Mouse (Mus musculus) heart, embryonic 13.5 days (tissue): ENCODE results near the gene Zbtb3. TPM values are rescaled to one million over a fixed set of nuclear protein-coding genes. Genes with fewer than 3 reads are reported as not detected.
A peak's percentile ranks its signal among the peaks of the same experiment; 100 is the strongest.

Experiments used
- ATAC-seq: fragments of 200-750 bp; cut with Nextera tagmentation; 2 replicates; pipeline ENCODE4 v1.8.0; 2017; ENCODE audit warnings: moderate TSS enrichment; ENCODE audit not compliant: insufficient number of reproducible peaks, low FRiP score, low TSS enrichment; ENCODE audit errors: extremely low read depth
- H3K27ac ChIP-seq: fragments of 300-500 bp; sonication (generic); replicated peaks from 2 replicates; pipeline ENCODE4 v1.5.1; 2015; ENCODE audit warnings: moderate library complexity, mild to moderate bottlenecking, inconsistent platforms
- H3K27me3 ChIP-seq: fragments of 300-500 bp; sonication (generic); replicated peaks from 2 replicates; pipeline ENCODE4 v1.6.1; 2015; ENCODE audit warnings: mild to moderate bottlenecking, inconsistent platforms
- H3K36me3 ChIP-seq: fragments of 300-500 bp; sonication (generic); 2 replicates; pipeline ENCODE4 v1.6.1; 2015; ENCODE audit warnings: mild to moderate bottlenecking, inconsistent platforms
- H3K4me1 ChIP-seq: fragments of 300-500 bp; sonication (generic); 2 replicates; pipeline ENCODE4 v1.6.1; 2015; ENCODE audit warnings: inconsistent platforms
- H3K4me2 ChIP-seq: fragments of 300-500 bp; sonication (generic); 2 replicates; pipeline ENCODE4 v1.6.1; 2015; ENCODE audit warnings: inconsistent platforms, mild to moderate bottlenecking, moderate library complexity
- H3K4me3 ChIP-seq: fragments of 300-500 bp; sonication (generic); 2 replicates; pipeline ENCODE4 v1.5.1; 2015; ENCODE audit warnings: moderate library complexity, mild to moderate bottlenecking, inconsistent platforms
- H3K9ac ChIP-seq: fragments of 300-500 bp; sonication (generic); 2 replicates; pipeline ENCODE4 v1.6.1; 2015; ENCODE audit warnings: inconsistent platforms, mild to moderate bottlenecking, moderate library complexity
- H3K9me3 ChIP-seq: fragments of 300-500 bp; sonication (generic); 2 replicates; pipeline ENCODE4 v1.6.1; 2016; ENCODE audit warnings: inconsistent platforms
- WGBS: fragments of 180-500 bp; shearing (Covaris S2); methylation state at CpG from one replicate; pipeline ENCODE4 v1.1.7; 2015; ENCODE audit warnings: mixed read lengths; 5-methylcytosine and 5-hydroxymethylcytosine counted together
- polyA plus RNA-seq: library from polyadenylated mRNA; unstranded; fragments of >200 nt; fragmentation: Nextera tagmentation; extraction: Ambion mirVana; gene quantifications from 2 replicates; pipeline ENCODE4 v1.2.1, GENCODE M21; 2015

Zbtb3 gene
- polyA plus RNA-seq, 1 experiment from 2014 or later, result 3.9 TPM

DNA sequence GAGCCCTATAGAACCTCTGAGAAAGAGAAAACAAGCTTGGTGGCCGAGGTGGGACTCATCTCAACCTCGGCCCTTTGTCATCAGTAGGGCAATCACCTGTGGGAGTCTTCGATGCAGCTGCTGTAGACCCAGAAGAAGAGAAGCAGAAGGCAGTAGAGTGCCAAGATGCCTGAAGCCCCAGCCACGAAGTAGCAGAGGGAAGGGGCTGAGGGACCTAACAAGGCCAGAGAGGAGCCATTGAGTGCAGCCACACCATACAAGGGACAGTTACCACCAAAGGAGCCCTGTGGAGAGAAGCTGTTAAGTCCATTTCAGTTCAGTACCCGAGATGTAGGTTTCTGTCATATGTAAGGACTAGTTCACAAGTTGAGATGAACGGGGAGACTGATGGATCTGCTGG is 28.9 kb upstream of the Zbtb3 start:
- peak overlapping the region; percentile 92 for H3K4me2 ChIP-seq
- peak overlapping the region; percentile 83 for H3K4me3 ChIP-seq
- ATAC-seq, result no peak
- peaks cover 67% of the 10 kb centered on the region for H3K36me3 ChIP-seq
- WGBS, result 45% methylated on average over 6 of the region's 6 CpGs
- H3K27me3 ChIP-seq, result no peaks in the 10 kb centered on the region
- H3K9ac ChIP-seq, result peak overlapping the region; percentile 93
- peak overlapping the region; percentile 98 for H3K27ac ChIP-seq
- H3K9me3 ChIP-seq, result no peaks in the 10 kb centered on the region
- H3K4me1 ChIP-seq, result peaks cover 38% of the 10 kb centered on the region

DNA sequence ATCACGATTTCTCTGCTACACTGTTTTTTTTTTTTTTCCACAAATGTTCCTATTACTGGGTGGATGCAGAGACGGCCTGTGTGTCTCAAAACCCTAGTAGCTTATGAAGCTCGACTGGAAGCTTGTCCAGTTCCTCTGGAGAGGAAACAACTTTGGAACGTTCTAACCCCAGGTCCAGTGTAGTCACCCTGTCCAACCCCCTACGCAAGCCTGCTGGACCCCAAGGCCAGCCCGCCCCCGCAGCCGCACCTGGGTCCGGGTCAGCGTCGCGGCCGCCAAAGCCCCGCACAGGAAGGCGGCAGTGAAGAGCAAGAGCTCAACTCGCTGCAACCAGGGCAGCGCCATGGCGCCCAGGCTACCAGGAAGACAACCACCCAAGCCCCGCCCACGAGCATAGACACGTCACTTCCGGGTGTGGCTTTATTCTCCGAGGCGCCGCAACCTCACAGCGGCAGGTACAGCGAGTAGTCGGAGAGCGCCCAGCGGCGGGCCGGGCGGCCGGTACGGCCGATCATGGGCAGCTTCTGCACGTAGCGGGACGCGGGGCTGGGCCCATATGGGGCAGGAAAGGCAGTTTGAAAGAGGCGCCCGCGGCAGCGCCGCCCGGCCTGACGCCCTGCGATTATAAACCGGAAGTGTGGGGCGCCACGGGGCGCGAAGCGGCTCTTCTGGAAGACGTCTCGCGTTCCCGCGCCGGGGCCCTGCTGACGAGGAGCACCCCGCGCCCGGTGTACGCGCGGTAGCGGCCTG is 28.1 kb upstream of the Zbtb3 start, which contains the start of gene Tmem179b:
TSS of gene Tmem179b (minus strand) at position 382 of the 750 bp plus-strand sequence.
- H3K4me3 ChIP-seq, result peak within 1 kb of the TSS; percentile 83
- no peaks in the 10 kb centered on the region for H3K27me3 ChIP-seq
- WGBS, result under 1% methylated on average over 53 of the region's 68 CpGs
- H3K4me1 ChIP-seq, result peaks cover 38% of the 10 kb centered on the region
- H3K9ac ChIP-seq, result peak within 1 kb of the TSS; percentile 93
- peak within 1 kb of the TSS; percentile 98 for H3K27ac ChIP-seq
- peaks cover 67% of the 10 kb centered on the region for H3K36me3 ChIP-seq
- H3K4me2 ChIP-seq, result peak within 1 kb of the TSS; percentile 92
- ATAC-seq, result peak; percentile 87
- no peaks in the 10 kb centered on the region for H3K9me3 ChIP-seq

DNA sequence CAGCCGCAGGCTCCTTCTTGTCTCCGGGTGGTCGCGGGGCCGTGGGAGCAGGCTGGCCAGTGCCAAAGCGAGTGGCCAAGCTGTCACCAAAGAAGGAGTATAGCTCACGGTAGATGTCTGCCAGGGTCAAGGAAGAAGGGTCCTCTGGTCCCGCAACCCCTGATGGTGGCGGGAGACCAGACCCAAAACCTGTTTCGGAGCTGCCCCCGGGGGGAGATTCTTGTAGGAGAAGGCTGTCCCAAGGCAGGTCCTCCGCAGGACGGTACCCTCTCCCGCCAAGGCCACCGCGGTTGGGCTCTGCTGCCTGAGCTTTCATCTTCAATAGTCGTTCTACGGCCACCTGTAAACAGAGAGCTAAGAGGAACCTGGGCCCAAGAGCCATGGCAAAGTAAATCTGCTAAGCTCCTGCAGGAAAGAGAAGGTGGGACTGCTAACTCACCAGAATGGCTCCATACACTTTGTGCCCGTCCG is 27.4 kb upstream of the Zbtb3 start:
- Histone ChIP-seq H3K4me2 (peak overlapping the region; percentile 92), H3K4me1 (peaks cover 38% of the 10 kb centered on the region), H3K9me3 (no peaks in the 10 kb centered on the region), H3K4me3 (peak overlapping the region; percentile 83), H3K27me3 (no peaks in the 10 kb centered on the region), H3K27ac (peak overlapping the region; percentile 98), H3K36me3 (peaks cover 64% of the 10 kb centered on the region), H3K9ac (peak overlapping the region; percentile 93)
- WGBS, result 3% methylated on average over 20 of the region's 20 CpGs
- ATAC-seq, result no peak

DNA sequence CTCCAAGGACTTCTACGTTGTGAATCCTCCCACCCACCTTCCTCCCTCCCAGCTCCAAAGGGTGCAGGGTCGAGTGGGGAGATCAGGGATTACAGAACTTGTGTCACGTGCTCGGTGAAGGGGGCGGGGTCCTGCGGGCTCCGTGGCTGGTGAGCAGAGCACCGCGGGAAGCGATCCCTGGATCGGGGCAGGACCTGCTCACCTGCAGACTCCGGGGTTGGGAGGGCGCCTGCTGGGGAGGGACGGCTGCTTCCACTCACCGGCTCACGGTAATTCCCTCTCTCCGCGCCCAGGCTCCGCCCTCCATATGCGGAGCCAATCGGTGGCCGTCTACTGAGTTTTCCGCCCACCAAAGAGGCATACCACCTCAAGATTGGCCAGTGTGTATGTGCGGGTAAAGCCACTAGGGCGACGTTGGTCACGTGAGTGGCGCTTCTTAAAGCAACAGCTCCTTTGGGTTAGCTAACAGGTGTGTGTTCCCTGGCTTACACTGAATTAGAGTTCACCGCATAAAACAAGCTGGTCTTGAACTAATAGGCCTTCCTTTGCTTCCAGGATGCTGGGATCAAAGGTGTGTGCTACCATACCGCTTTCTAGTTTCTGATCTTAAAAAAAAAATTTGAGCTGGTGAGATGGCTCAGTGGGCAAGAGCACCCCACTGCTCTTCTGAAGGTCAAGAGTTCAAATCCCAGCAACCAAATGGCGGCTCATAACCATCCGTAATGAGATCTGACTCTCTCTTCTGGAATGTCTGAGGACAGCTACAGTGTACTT is 16.2 kb upstream of the Zbtb3 start, which contains the start of gene Taf6l:
TSS of gene Taf6l (minus strand) at position 410 of the 774 bp plus-strand sequence.
- H3K4me1 ChIP-seq, result peaks cover 13% of the 10 kb centered on the region
- no peaks in the 10 kb centered on the region for H3K9me3 ChIP-seq
- peak within 1 kb of the TSS; percentile 83 for H3K27ac ChIP-seq
- peak; percentile 96 for ATAC-seq
- peak within 1 kb of the TSS; percentile 89 for H3K9ac ChIP-seq
- no peaks in the 10 kb centered on the region for H3K27me3 ChIP-seq
- 1% methylated on average over 32 of the region's 32 CpGs for WGBS
- H3K36me3 ChIP-seq, result peaks cover 36% of the 10 kb centered on the region
- H3K4me3 ChIP-seq, result peak within 1 kb of the TSS; percentile 81
- peak within 1 kb of the TSS; percentile 81 for H3K4me2 ChIP-seq

DNA sequence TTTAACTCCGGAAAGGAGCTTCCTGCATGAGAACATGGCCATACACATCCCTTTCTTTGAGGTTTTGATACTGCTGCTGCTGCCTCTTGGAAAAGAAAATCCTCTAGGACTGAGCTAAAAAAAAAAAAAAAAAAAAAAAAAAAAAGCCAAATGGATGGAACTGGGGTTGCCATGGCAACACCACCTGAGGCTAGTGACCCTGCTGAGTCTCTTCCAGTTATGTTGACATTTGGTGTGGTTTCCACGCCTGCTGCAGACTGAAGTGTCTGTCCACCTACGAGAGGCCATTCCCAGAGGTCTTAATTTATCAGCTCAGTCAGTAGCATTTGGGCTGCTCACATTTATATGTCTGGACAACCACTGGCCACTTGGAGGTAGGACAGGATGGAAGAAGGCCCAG is 13.8 kb upstream of the Zbtb3 start:
- 30% methylated on average over 3 of the region's 3 CpGs for WGBS
- Histone ChIP-seq H3K27ac (no peak overlapping the region), H3K27me3 (no peaks in the 10 kb centered on the region), H3K9ac (no peak overlapping the region), H3K36me3 (peaks cover 33% of the 10 kb centered on the region), H3K9me3 (no peaks in the 10 kb centered on the region), H3K4me3 (no peak overlapping the region), H3K4me1 (peaks cover 13% of the 10 kb centered on the region), H3K4me2 (no peak overlapping the region)
- no peak for ATAC-seq

DNA sequence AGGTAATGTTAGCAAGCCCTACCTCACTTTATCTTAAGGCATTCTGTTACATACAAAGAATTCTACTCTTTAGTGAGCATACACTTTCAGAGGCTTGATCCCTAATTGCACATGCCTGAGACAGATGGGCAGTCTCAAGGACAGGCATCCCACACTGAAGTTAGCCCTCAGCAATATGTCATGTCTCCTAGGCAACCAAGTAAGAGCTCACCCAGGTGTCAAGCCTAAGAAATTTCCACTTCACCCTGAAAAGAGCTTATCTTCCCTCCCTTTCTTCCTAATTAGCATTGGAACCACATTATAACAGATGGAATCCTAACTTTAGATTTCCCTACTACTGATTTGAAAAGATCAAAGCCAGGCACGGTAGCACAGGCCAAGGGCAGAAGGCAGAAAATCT is 13.2 kb upstream of the Zbtb3 start:
- Histone ChIP-seq H3K36me3 (peaks cover 34% of the 10 kb centered on the region), H3K27me3 (no peaks in the 10 kb centered on the region), H3K9me3 (no peaks in the 10 kb centered on the region), H3K27ac (no peak overlapping the region), H3K4me2 (no peak overlapping the region), H3K4me3 (no peak overlapping the region), H3K4me1 (peaks cover 13% of the 10 kb centered on the region), H3K9ac (no peak overlapping the region)
- ATAC-seq, result no peak
- 74% methylated on average over 1 of the region's 1 CpGs for WGBS

DNA sequence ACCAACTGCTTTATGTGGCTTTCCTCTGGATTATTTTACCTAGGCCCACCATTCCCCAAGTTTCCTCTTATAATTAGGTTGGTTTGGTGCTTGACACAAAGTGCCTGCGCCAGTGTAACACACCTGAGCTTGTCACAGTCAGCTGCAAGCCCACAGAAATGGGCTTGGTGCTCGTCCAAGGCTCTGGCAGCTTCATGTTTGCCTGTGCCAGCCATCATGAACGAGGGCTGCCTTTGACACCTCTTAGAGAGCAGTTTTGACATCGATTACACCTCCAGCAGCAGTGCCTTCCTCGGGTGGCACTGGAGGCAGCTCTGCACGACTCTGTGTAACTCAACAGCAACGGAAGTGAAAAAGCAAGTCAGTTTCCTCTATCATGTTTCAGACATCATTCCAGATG is 12.2 kb upstream of the Zbtb3 start:
- ATAC-seq, result no peak
- Histone ChIP-seq H3K36me3 (peaks cover 41% of the 10 kb centered on the region), H3K27me3 (no peaks in the 10 kb centered on the region), H3K4me2 (no peak overlapping the region), H3K27ac (no peak overlapping the region), H3K9me3 (no peaks in the 10 kb centered on the region), H3K4me3 (no peak overlapping the region), H3K9ac (no peak overlapping the region), H3K4me1 (peaks cover 8% of the 10 kb centered on the region)
- WGBS, result 74% methylated on average over 7 of the region's 7 CpGs

DNA sequence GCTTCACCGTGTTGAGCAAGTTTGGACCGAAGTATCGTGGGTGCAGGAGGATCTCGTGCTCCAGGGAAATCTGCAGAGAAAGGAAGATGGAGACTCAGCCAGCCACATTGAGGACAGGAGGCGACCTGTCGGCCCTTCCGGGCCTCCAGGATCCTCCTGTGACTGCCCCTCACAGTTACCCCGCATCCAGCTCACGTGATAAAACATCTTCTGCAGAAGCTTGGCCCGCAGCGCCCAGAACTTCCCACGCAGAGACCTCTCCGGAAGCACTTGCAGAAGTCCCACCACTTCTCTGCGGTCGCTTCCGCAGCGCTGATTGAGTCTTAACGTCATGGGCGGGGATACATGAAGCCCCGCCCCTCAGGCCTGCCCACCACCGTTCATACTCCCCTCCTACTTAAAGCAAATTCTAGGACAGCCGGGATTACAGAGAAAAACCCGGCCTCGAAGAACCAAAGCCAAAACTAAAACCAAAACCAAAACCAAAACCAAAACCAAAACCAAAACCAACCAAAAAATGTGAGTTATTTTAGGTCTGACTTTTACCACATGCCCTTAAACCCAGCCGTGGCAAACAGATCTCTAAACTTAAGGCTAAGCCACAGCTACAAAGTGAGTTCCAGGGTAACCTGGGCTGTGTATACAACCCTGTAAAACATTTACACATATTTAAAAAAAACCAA is 4.0 kb upstream of the Zbtb3 start, which contains the start of gene Polr2g:
TSS of gene Polr2g (minus strand) at position 314 of the 683 bp plus-strand sequence.
- Histone ChIP-seq H3K4me1 (peaks cover 22% of the 10 kb centered on the region), H3K27me3 (no peaks in the 10 kb centered on the region), H3K27ac (peak within 1 kb of the TSS; percentile 80), H3K4me2 (peak within 1 kb of the TSS; percentile 96), H3K4me3 (peak within 1 kb of the TSS; percentile 93), H3K9ac (peak within 1 kb of the TSS; percentile 94), H3K9me3 (no peaks in the 10 kb centered on the region), H3K36me3 (peaks cover 32% of the 10 kb centered on the region)
- whole genome bisulfite sequencing, result 1% methylated on average over 25 of the region's 25 CpGs
- ATAC-seq, result peak; percentile 69; the same call in 1 of the 2 replicates

DNA sequence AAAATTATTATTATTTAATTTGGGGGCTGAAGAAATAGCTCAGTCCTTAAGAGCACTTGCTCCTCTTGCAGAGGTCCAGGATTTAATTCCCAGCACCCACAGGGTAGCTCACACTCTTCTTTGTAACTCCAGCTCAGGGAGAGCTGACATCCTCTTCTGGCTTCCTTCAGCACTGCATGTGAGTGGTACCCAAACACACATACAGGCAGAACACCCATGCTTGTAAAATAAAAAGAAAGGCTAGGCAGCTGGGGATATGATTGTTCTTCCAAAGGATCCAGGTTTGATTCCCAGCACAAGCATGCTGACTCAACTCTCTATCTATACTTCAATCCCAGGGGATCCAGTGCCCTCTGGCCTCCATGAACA is 3.4 kb upstream of the Zbtb3 start:
- Histone ChIP-seq H3K4me1 (peaks cover 22% of the 10 kb centered on the region), H3K4me2 (peak overlapping the region; percentile 96), H3K9ac (peak overlapping the region; percentile 94; the same call in 1 of the 2 replicates), H3K4me3 (peak overlapping the region; percentile 93; the same call in 1 of the 2 replicates), H3K27me3 (no peaks in the 10 kb centered on the region), H3K27ac (no peak overlapping the region), H3K9me3 (no peaks in the 10 kb centered on the region), H3K36me3 (peaks cover 28% of the 10 kb centered on the region)
- no peak for ATAC-seq

DNA sequence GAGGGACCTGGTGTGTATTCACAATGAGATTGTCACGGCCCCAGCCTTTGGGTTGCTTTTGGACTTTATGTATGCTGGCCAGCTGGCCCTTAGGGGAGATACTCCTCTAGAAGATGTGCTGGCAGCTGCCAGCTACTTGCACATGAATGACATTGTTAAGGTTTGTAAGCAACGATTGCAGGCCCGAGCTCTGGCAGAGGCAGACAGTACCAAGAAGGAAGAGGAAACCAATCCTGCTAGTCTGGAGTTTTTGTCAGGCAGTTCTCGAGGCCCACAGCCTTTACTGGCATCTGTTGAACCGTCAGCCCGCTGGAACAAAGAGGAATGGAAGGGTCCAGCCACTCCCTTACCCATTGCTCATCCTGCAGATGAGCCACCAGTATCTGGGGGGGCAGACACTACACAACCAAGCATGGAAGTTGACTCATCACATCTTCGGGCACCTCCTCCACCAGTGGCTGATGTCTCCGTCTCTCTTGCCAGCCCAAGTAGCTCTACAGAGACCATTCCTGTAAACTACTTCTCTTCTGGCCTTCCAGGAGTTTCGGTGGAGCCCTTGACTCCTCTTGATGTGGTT is 937 bp downstream of the Zbtb3 start:
- H3K4me2 ChIP-seq, result peak overlapping the region; percentile 84
- H3K27me3 ChIP-seq, result no peaks in the 10 kb centered on the region
- H3K27ac ChIP-seq, result peak overlapping the region; percentile 90; the same call in 1 of the 2 replicates
- ATAC-seq, result no peak
- 84% methylated on average over 9 of the region's 9 CpGs for WGBS
- no peaks in the 10 kb centered on the region for H3K9me3 ChIP-seq
- peak overlapping the region; percentile 76 for H3K4me3 ChIP-seq
- H3K36me3 ChIP-seq, result peaks cover 43% of the 10 kb centered on the region
- peaks cover 13% of the 10 kb centered on the region for H3K4me1 ChIP-seq
- peak overlapping the region; percentile 84; the same call in 1 of the 2 replicates for H3K9ac ChIP-seq
